Mouse (Mus musculus): ENCODE data around the gene Ipmk.
"Not testable (repeated sequence)": the region's sequence is repeated elsewhere in the genome, so short reads cannot be mapped to it uniquely, and the experiment has no call there.

Gene Ipmk

GRCm38 (mm10) chr10:71369466-71369865 lies 21.9 kb downstream of the Ipmk start:
- no peak for DNase-seq (ENCODE audit: low read depth, low spot score)

- no peak for DNase-seq (ENCODE audit: low read depth, low spot score)
Observed at GRCm38 (mm10) chr10:71371881-71372280, 24.3 kb downstream of the Ipmk start.

GRCm38 (mm10) chr10:71373706-71374105 lies 26.1 kb downstream of the Ipmk start:
- DNase-seq (ENCODE audit: low read depth, low spot score), result no peak

GRCm38 (mm10) chr10:71376014-71376413 lies 28.5 kb downstream of the Ipmk start:
- DNase-seq (ENCODE audit: low read depth, low spot score), result no peak

GRCm38 (mm10) chr10:71380406-71380805 lies 32.8 kb downstream of the Ipmk start:
- DNase-seq (ENCODE audit: low read depth, low spot score), result no peak

GRCm38 (mm10) chr10:71381471-71382033 lies 34.0 kb downstream of the Ipmk start:
- peak; percentile 89 for DNase-seq (ENCODE audit: low read depth, low spot score)

GRCm38 (mm10) chr10:71382109-71382508 lies 34.5 kb downstream of the Ipmk start:
- DNase-seq (ENCODE audit: low read depth, low spot score), result peak; percentile 45

- no peak for DNase-seq (ENCODE audit: low read depth, low spot score)
Observed at GRCm38 (mm10) chr10:71382858-71383551, 35.4 kb downstream of the Ipmk start.

- DNase-seq (ENCODE audit: low read depth, low spot score), result not testable (repeated sequence)
Observed at GRCm38 (mm10) chr10:71383552-71383924, 36.0 kb downstream of the Ipmk start.

GRCm38 (mm10) chr10:71384159-71385044 lies 36.8 kb downstream of the Ipmk start:
- DNase-seq (ENCODE audit: low read depth, low spot score), result no peak

GRCm38 (mm10) chr10:71389311-71389710 lies 41.7 kb downstream of the Ipmk start:
- DNase-seq (ENCODE audit: low read depth, low spot score), result no peak

GRCm38 (mm10) chr10:71398383-71399145 lies 51.0 kb downstream of the Ipmk start:
- DNase-seq (ENCODE audit: low read depth, low spot score), result no peak

- no peak for DNase-seq (ENCODE audit: low read depth, low spot score)
Observed at GRCm38 (mm10) chr10:71399399-71399798, 51.8 kb downstream of the Ipmk start.

GRCm38 (mm10) chr10:71399987-71400386 lies 52.4 kb downstream of the Ipmk start:
- DNase-seq (ENCODE audit: low read depth, low spot score), result peak; percentile 37

GRCm38 (mm10) chr10:71400818-71401646 lies 53.5 kb downstream of the Ipmk start:
- peak; percentile 72 for DNase-seq (ENCODE audit: low read depth, low spot score)

- DNase-seq (ENCODE audit: low read depth, low spot score), result peak; percentile 35
Observed at GRCm38 (mm10) chr10:71403638-71404037, 56.1 kb downstream of the Ipmk start.

- DNase-seq (ENCODE audit: low read depth, low spot score), result no peak
Observed at GRCm38 (mm10) chr10:71405523-71406217, 58.1 kb downstream of the Ipmk start.

GRCm38 (mm10) chr10:71409948-71410347 lies 62.4 kb downstream of the Ipmk start:
- no peak for DNase-seq (ENCODE audit: low read depth, low spot score)

- DNase-seq (ENCODE audit: low read depth, low spot score), result peak; percentile 32
Observed at GRCm38 (mm10) chr10:71413401-71413800, 65.8 kb downstream of the Ipmk start.

- DNase-seq (ENCODE audit: low read depth, low spot score), result peak; percentile 62
Observed at GRCm38 (mm10) chr10:71421531-71421930, 74.0 kb downstream of the Ipmk start.
